Mouse (Mus musculus) liver, embryonic 16.5 days (tissue): ENCODE measurements at regions not wholly inside any gene's neighbourhood (a gene's known extent, or its start where the extent isn't known, plus 50 kb on each side); places are given as distances from the start of the nearest gene placed in this dataset.

Experiments
- ATAC-seq: fragments of 200-750 bp; cut with Nextera tagmentation; 2 replicates; pipeline ENCODE4 v1.8.0; 2017; ENCODE audit warnings: low read depth, mild to moderate bottlenecking, moderate number of reproducible peaks, moderate library complexity
- H3K27ac ChIP-seq: fragments of 300-500 bp; sonication (generic); 2 replicates; pipeline ENCODE4 v1.5.1; 2014; ENCODE audit warnings: mild to moderate bottlenecking, low read length
- H3K27me3 ChIP-seq: fragments of 300-500 bp; sonication (generic); 2 replicates; pipeline ENCODE4 v1.6.1; 2014; ENCODE audit warnings: low read depth, low read length, mixed read lengths; ENCODE audit not compliant: control insufficient read depth, insufficient read depth
- H3K36me3 ChIP-seq: fragments of 300-500 bp; sonication (generic); 2 replicates; pipeline ENCODE4 v1.6.1; 2014; ENCODE audit warnings: mild to moderate bottlenecking; ENCODE audit not compliant: control insufficient read depth, insufficient read depth
- H3K4me1 ChIP-seq: fragments of 300-500 bp; sonication (generic); 2 replicates; pipeline ENCODE4 v1.6.1; 2014; ENCODE audit warnings: low read depth, low read length, mixed read lengths; ENCODE audit not compliant: control insufficient read depth
- H3K4me2 ChIP-seq: fragments of 300-500 bp; sonication (generic); 2 replicates; pipeline ENCODE4 v1.6.1; 2014; ENCODE audit warnings: low read depth, low read length, mixed read lengths
- H3K4me3 ChIP-seq: fragments of 300-500 bp; sonication (generic); 2 replicates; pipeline ENCODE4 v1.5.1; 2014; ENCODE audit warnings: low read depth, mild to moderate bottlenecking, low read length
- H3K9ac ChIP-seq: fragments of 300-500 bp; sonication (generic); 2 replicates; pipeline ENCODE4 v1.6.1; 2014; ENCODE audit warnings: low read depth, low read length
- H3K9me3 ChIP-seq: fragments of 300-500 bp; sonication (generic); replicated peaks from 2 replicates; pipeline ENCODE4 v1.6.1; 2016; ENCODE audit warnings: low read length; ENCODE audit not compliant: control insufficient read depth
- WGBS: fragments of 180-500 bp; shearing (Covaris S2); extraction: QIAGEN DNeasy Blood & Tissue Kit; methylation state at CpG from one replicate; pipeline ENCODE4 v1.1.7; 2014; ENCODE audit not compliant: insufficient replicate concordance; 5-methylcytosine and 5-hydroxymethylcytosine counted together

DNA sequence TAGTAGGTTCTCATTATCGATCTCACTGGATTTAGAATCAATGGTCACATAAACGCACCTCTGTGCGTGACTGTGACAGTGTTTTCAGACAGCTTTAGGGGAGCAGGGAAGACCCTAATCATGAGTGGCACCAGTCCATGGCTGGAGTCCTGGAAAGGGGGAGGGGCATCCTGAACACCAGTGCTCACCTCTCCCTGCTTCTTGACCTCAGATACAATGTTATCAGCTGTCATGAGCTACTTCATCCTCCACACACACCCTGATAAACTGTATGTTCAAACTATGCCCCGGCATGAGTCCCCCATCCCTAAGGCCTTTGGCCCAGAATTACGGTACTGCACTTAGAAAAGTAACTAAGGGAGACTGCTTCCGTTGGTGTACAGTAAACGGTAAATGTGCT lies 272.2 kb upstream of the Spred2 start:
- no peak overlapping the region for H3K4me3 ChIP-seq
- H3K27me3 ChIP-seq: no peaks in the 10 kb centered on the region
- no peak overlapping the region for H3K27ac ChIP-seq
- H3K4me1 ChIP-seq: no peaks in the 10 kb centered on the region
- H3K36me3 ChIP-seq: no peaks in the 10 kb centered on the region
- WGBS: 74% methylated on average over 7 of the region's 7 CpGs
- no peak overlapping the region for H3K9ac ChIP-seq
- ATAC-seq: no peak
- H3K9me3 ChIP-seq: no peaks in the 10 kb centered on the region
- no peak overlapping the region for H3K4me2 ChIP-seq

DNA sequence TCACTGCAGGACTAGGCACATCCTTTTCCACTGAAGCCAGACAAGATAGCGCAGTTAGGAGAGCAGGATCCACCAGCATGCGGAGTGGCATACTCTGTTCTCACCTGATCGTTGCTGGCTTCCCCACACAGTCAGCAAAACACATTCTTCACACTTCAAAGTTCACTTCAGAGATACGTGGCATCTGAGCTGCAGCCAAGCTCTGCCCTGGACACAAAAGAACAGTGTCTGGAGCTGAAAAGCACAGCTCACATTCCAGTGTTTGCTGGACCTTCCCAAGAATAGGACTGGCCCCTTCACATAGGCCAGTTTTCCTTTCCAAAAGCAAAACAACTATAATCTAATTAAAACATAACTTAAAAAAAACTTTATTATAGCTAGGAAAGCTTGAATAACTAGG lies 264.7 kb upstream of the Spred2 start:
- Histone ChIP-seq H3K36me3 (no peaks in the 10 kb centered on the region), H3K9ac (no peak overlapping the region), H3K27me3 (no peaks in the 10 kb centered on the region), H3K9me3 (no peaks in the 10 kb centered on the region), H3K4me1 (no peaks in the 10 kb centered on the region), H3K4me2 (no peak overlapping the region), H3K4me3 (no peak overlapping the region), H3K27ac (no peak overlapping the region)
- no peak for ATAC-seq
- WGBS: 56% methylated on average over 4 of the region's 4 CpGs

DNA sequence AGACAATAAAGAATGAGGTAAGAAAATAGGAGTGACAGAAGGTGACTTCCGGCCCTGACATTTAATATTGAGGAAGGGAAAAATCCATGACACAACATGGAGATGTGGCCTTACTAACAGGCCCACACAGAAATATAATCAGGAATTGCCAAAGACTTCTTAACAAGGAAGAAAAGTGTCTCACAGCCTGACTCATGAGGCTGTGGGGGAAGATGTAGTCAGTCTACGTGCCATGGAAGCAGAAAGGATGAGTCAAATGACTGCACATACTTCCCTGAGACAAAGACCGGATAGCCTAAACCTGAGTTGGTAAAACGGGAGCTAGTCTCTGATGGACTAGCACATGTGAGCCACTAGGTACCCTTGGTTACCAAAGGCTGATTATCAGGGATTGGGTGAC lies 257.4 kb upstream of the Spred2 start:
- H3K4me2 ChIP-seq: no peak overlapping the region
- H3K4me3 ChIP-seq: no peak overlapping the region
- no peak overlapping the region for H3K27ac ChIP-seq
- no peaks in the 10 kb centered on the region for H3K36me3 ChIP-seq
- no peak for ATAC-seq
- WGBS: 76% methylated on average over 4 of the region's 4 CpGs
- no peaks in the 10 kb centered on the region for H3K4me1 ChIP-seq
- no peaks in the 10 kb centered on the region for H3K27me3 ChIP-seq
- H3K9ac ChIP-seq: no peak overlapping the region
- H3K9me3 ChIP-seq: no peaks in the 10 kb centered on the region

DNA sequence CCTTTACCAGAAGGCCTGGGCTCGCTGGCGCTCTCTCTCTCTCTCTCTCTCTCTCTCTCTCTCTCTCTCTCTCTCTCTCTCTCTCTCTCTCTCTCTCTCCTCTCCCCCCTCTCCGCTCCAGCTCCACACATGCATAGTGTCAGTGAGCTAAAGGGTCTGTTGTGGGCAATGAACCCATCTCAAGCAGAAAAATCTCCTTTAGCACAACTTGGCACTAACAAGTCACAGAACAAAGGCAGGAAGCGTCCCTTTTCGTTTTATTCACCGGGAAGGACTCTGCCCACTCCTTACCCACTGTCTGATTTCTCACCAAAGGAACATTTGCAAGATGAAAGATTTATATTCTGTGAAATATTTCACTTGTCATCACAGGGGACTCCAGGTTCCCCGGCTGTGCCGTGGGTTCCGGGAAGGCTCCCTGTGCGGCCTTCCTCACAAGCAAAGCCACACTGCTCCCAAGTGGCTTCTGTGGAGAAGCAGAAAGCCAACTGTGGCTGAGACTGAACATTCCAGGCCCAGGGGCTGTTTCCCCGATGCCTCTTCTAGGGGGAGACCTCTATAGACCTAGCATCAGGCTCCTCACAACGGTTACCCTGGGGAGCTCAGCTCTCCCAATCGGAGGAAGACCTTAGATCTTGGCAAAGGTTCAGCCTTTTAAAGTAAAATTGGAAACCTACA lies 253.2 kb upstream of the Spred2 start:
- H3K4me2 ChIP-seq: no peak overlapping the region
- 49% methylated on average over 13 of the region's 13 CpGs for WGBS
- no peaks in the 10 kb centered on the region for H3K27me3 ChIP-seq
- H3K27ac ChIP-seq: no peak overlapping the region
- no peaks in the 10 kb centered on the region for H3K4me1 ChIP-seq
- H3K9ac ChIP-seq: no peak overlapping the region
- ATAC-seq: no peak
- no peaks in the 10 kb centered on the region for H3K36me3 ChIP-seq
- H3K9me3 ChIP-seq: no peaks in the 10 kb centered on the region
- no peak overlapping the region for H3K4me3 ChIP-seq

DNA sequence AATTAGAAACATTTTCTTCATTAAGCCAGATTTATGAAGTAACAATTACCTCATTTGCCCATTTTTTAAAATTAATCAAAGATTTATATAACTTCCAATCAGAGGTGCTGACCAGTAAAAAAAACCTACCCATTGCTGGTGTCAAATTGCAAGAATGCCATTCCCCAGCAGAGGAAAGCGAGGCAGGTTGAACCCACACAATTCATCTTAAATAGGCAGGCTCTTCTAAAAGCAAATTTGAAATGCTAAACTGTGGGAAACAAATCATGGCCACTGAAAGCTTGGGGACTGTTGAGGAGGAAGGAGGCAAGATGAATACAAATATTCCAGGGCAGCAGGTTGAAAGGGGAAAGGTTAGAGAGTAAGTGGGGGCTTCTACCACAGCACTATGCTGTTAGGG lies 251.2 kb upstream of the Spred2 start:
- Histone ChIP-seq H3K27ac (no peak overlapping the region), H3K4me1 (no peaks in the 10 kb centered on the region), H3K9ac (no peak overlapping the region), H3K27me3 (no peaks in the 10 kb centered on the region), H3K4me2 (no peak overlapping the region), H3K4me3 (no peak overlapping the region), H3K9me3 (no peaks in the 10 kb centered on the region), H3K36me3 (no peaks in the 10 kb centered on the region)
- WGBS: 66% methylated on average over 1 of the region's 1 CpGs
- ATAC-seq: no peak

DNA sequence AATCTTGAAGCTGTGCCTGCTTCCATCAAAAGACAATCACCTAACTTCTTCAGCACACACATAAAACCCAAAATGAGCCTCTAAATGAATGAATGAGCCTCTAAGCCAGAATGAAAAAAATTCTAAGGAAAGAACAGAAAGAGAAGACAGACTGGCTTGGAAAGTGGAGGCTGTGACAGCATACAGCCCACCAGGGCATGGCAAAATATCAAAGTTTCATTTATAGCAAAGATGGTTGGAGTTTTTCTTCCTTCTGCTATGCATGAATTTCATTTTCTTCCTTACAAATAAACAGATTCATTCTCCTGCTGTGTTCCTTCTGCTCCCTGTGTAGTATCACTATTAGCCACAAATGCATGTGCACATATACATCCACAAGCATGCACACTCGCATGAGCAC lies 247.7 kb upstream of the Spred2 start:
- Histone ChIP-seq H3K4me1 (no peaks in the 10 kb centered on the region), H3K9ac (no peak overlapping the region), H3K4me3 (no peak overlapping the region), H3K9me3 (no peaks in the 10 kb centered on the region), H3K27ac (no peak overlapping the region), H3K4me2 (no peak overlapping the region), H3K27me3 (no peaks in the 10 kb centered on the region), H3K36me3 (no peaks in the 10 kb centered on the region)
- WGBS: 63% methylated on average over 1 of the region's 1 CpGs
- no peak for ATAC-seq

DNA sequence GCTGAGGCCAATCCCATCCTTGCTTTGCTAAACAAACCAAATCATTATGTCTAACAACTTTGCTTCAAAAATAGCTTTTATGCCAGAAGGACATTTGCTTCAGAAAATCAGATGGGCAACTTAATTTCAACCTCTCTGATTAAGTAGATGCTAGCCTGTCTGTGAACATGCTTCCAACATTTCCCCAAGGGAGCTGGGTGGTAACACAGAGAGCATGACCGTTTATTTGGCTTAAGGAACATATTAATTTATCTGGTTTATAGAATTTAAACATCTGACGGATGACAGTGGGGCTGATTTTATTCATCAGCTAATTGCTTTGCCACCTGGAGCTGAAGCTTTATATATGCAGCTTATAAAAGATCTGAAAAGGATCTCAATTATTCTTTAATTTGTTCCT lies 245.1 kb upstream of the Spred2 start:
- Histone ChIP-seq H3K27ac (no peak overlapping the region), H3K4me1 (no peaks in the 10 kb centered on the region), H3K9me3 (no peaks in the 10 kb centered on the region), H3K27me3 (no peaks in the 10 kb centered on the region), H3K4me2 (no peak overlapping the region), H3K9ac (no peak overlapping the region), H3K36me3 (no peaks in the 10 kb centered on the region), H3K4me3 (no peak overlapping the region)
- no peak for ATAC-seq
- WGBS: 61% methylated on average over 2 of the region's 2 CpGs

DNA sequence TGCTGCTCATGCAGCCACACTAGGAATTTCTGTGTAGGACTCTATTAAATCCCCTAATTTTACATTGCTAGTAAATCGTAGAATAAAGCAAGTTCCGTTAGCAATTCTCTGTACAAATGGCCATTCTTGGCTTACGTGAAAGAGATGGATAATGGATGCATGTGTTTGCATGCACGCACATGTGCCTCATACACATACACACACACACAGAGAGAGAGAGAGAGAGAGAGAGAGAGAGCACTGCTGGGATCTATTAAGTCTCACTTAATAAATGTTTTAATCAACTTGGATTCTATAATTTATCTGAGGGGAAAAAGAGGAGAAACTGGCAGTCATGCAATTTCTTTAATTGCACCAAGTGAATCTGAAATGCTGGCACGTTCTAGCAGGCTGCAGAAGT lies 244.5 kb upstream of the Spred2 start:
- WGBS: 62% methylated on average over 5 of the region's 5 CpGs
- no peaks in the 10 kb centered on the region for H3K9me3 ChIP-seq
- ATAC-seq: no peak

DNA sequence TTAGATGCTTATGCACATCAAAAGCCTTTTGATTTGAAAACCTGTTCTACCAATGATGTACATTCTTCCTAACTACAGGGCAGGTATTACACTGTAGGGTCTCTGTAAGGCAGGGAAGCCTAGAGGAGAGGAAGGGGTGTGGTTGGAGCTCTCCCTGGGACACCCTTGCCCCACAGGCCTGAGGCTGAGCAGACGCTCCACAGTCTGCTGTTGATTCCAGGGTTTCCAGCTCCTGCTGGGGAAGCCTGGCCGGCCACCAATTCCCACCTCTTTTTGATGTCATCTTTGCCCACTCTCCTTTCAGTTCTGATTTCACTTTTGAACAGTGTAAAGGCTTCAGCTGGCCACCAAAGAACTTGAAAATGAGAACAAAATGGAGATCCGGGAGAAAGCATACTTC lies 223.0 kb upstream of the Spred2 start:
- ATAC-seq: no peak

More for the DNA sequence above, 244.5 kb upstream of the Spred2 start:
- Histone ChIP-seq H3K4me3 (no peak overlapping the region), H3K9ac (no peak overlapping the region), H3K36me3 (no peaks in the 10 kb centered on the region), H3K27me3 (no peaks in the 10 kb centered on the region), H3K4me1 (no peaks in the 10 kb centered on the region), H3K4me2 (no peak overlapping the region), H3K27ac (no peak overlapping the region)

More for the DNA sequence above, 223.0 kb upstream of the Spred2 start:
- H3K27ac ChIP-seq: no peak overlapping the region
- no peak overlapping the region for H3K9ac ChIP-seq
- H3K4me1 ChIP-seq: no peaks in the 10 kb centered on the region
- no peak overlapping the region for H3K4me2 ChIP-seq
- no peaks in the 10 kb centered on the region for H3K27me3 ChIP-seq
- WGBS: 56% methylated on average over 3 of the region's 3 CpGs
- no peak overlapping the region for H3K4me3 ChIP-seq
- H3K9me3 ChIP-seq: no peaks in the 10 kb centered on the region
- no peaks in the 10 kb centered on the region for H3K36me3 ChIP-seq
